Mouse (Mus musculus): ENCODE results near the gene Olfr1188.
"Not testable (repeated sequence)": the region's sequence is repeated elsewhere in the genome, so short reads cannot be mapped to it uniquely, and the experiment has no call there.

DNA sequence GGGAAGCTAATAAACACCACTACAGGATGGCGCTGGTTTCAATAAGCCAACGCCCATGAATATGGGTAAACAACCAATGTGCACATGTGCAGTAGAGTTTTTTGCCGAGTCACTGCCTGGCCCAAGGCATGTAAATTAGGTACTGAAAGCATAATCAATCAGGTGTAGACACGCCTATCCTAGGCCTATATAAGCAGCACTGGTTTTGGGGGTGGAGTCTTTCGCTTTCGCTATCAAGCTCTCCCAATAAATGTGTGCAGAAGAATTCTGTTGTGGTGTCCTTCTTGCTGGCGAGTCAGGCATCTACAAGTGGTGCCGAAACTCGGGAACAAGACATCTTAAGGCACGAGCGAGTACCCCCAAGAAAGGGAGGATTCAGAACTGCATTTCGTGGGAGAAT is 16.0 kb downstream of the Olfr1188 start:
- not testable (repeated sequence) for TF ChIP-seq POLR2A (IDR thresholded peaks at IDR 0.05; ENCODE audit: low read depth, low read length); CTCF (conservative IDR thresholded peaks at IDR 0.05; ENCODE audit: insufficient read depth, insufficient read length, low read depth, low read length)
